19 mouse cellular contexts compared by ENCODE assay signal in genomic region chr11:100260514-100261234, GRCm38 (mm10). TPM values are rescaled to one million over a fixed set of nuclear protein-coding genes. Genes with fewer than 3 reads are reported as not detected.
A peak's percentile ranks its signal among the peaks of the same experiment; 100 is the strongest.
DNase-seq lines count a peak whose midpoint lies in the region; ATAC-seq and TF ChIP-seq lines count a peak whose summit lies in the region.
"Had no signal": no experiment of that assay in that cellular context is flagged by ENCODE, and none has a peak within 500 bp of the region (broad histone marks: within the 10 kb centered on the region; RNA-seq: fewer than 3 reads in every experiment).

Gene Krt17 (minus strand): TSS chr11:100261029.

- DNase-seq in embryonic facial prominence, embryonic 10.5 days (ENCODE audit: low spot score): no peak
- peak; percentile 23 for DNase-seq in ZHBTc4 (ENCODE audit: low read depth, low spot score)
- DNase-seq: adrenal gland, postnatal 14 days; cerebellum, postnatal 14 days; heart, postnatal 14 days had no signal

- H3K4me3 ChIP-seq in embryonic facial prominence, embryonic 13.5 days: peak within 1 kb of the TSS; percentile 17
- no peak within 1 kb of the TSS for H3K4me3 ChIP-seq in embryonic facial prominence, embryonic 10.5 days
- no peak within 1 kb of the TSS for H3K4me3 ChIP-seq in intestine, embryonic 15.5 days (replicated peaks)
- H3K4me3 ChIP-seq in intestine, postnatal 0 days (ENCODE audit: low read depth, low read length): no peak within 1 kb of the TSS
- no peak within 1 kb of the TSS for H3K4me3 ChIP-seq in limb, embryonic 15.5 days
- H3K4me3 ChIP-seq: forebrain, embryonic 13.5 days; megakaryocyte, embryonic 14.5 days had no signal

- no peaks in the 10 kb centered on the region for H3K36me3 ChIP-seq in embryonic facial prominence, embryonic 13.5 days
- no peaks in the 10 kb centered on the region for H3K36me3 ChIP-seq in embryonic facial prominence, embryonic 10.5 days (replicated peaks)
- H3K36me3 ChIP-seq in intestine, embryonic 15.5 days: no peaks in the 10 kb centered on the region
- no peaks in the 10 kb centered on the region for H3K36me3 ChIP-seq in intestine, postnatal 0 days (ENCODE audit: control insufficient read depth, insufficient read depth)
- no peaks in the 10 kb centered on the region for H3K36me3 ChIP-seq in limb, embryonic 15.5 days

- H3K27me3 ChIP-seq in embryonic facial prominence, embryonic 13.5 days: no peaks in the 10 kb centered on the region; the same call in 1 of the 2 replicates
- H3K27me3 ChIP-seq in embryonic facial prominence, embryonic 10.5 days (replicated peaks; ENCODE audit: low read depth, poor library complexity, severe bottlenecking): 0 out of 2 replicates have a peak, but pooled peaks cover 4% of the 10 kb centered on the region
- H3K27me3 ChIP-seq in intestine, embryonic 15.5 days (replicated peaks): no peaks in the 10 kb centered on the region
- no peaks in the 10 kb centered on the region for H3K27me3 ChIP-seq in intestine, postnatal 0 days (replicated peaks; ENCODE audit: control insufficient read depth, insufficient read depth, low read length)
- no peaks in the 10 kb centered on the region for H3K27me3 ChIP-seq in limb, embryonic 15.5 days

- ATAC-seq in embryonic facial prominence, embryonic 13.5 days (ENCODE audit: insufficient number of reproducible peaks, insufficient read depth, low FRiP score, low TSS enrichment, low read depth): no peak
- ATAC-seq in intestine, embryonic 15.5 days: peak; percentile 45
- no peak for ATAC-seq in intestine, postnatal 0 days
- no peak for ATAC-seq in limb, embryonic 15.5 days (ENCODE audit: insufficient number of reproducible peaks, low FRiP score, low TSS enrichment, low read depth)
- ATAC-seq in monocyte, adult 5-6 weeks (replicated peaks; ENCODE audit: insufficient number of reproducible peaks, low FRiP score, low TSS enrichment, poor library complexity, severe bottlenecking): no peak
- ATAC-seq in granulocyte monocyte progenitor cell, adult 5-6 weeks (replicated peaks; ENCODE audit: poor library complexity, severe bottlenecking): no peak
- ATAC-seq: forebrain, embryonic 13.5 days; inflammation-experienced regulatory T-cells, adult 6 months had no signal

- H3K4me1 ChIP-seq in embryonic facial prominence, embryonic 13.5 days: peaks cover 16% of the 10 kb centered on the region; the same call in 1 of the 2 replicates
- H3K4me1 ChIP-seq in embryonic facial prominence, embryonic 10.5 days: peaks cover 18% of the 10 kb centered on the region
- no peaks in the 10 kb centered on the region for H3K4me1 ChIP-seq in intestine, embryonic 15.5 days (replicated peaks)
- H3K4me1 ChIP-seq in intestine, postnatal 0 days (replicated peaks; ENCODE audit: control insufficient read depth, insufficient read depth, low read length): no peaks in the 10 kb centered on the region
- peaks cover 24% of the 10 kb centered on the region for H3K4me1 ChIP-seq in limb, embryonic 15.5 days
- H3K4me1 ChIP-seq: megakaryocyte, embryonic 14.5 days had no signal

- TF ChIP-seq CTCF in intestine, postnatal 0 days (IDR thresholded peaks at IDR 0.05; ENCODE audit: low read depth): no peak

- peak within 1 kb of the TSS; percentile 74 for H3K27ac ChIP-seq in embryonic facial prominence, embryonic 13.5 days
- H3K27ac ChIP-seq in embryonic facial prominence, embryonic 10.5 days (replicated peaks): no peak within 1 kb of the TSS
- H3K27ac ChIP-seq in intestine, embryonic 15.5 days: no peak within 1 kb of the TSS
- no peak within 1 kb of the TSS for H3K27ac ChIP-seq in intestine, postnatal 0 days (ENCODE audit: low read depth, low read length)
- 0 out of 2 replicates have a peak within 1 kb of the TSS, but pooled peaks have one; percentile 44 for H3K27ac ChIP-seq in limb, embryonic 15.5 days
- H3K27ac ChIP-seq: forebrain, embryonic 13.5 days; kidney, postnatal 0 days had no signal

- H3K9ac ChIP-seq in embryonic facial prominence, embryonic 13.5 days: peak within 1 kb of the TSS; percentile 44; the same call in 1 of the 2 replicates
- no peak within 1 kb of the TSS for H3K9ac ChIP-seq in intestine, embryonic 15.5 days
- H3K9ac ChIP-seq in intestine, postnatal 0 days (ENCODE audit: low read depth, low read length): no peak within 1 kb of the TSS
- H3K9ac ChIP-seq in limb, embryonic 15.5 days: no peak within 1 kb of the TSS
- H3K9ac ChIP-seq: forebrain, embryonic 13.5 days had no signal

- peak within 1 kb of the TSS; percentile 31 for H3K4me2 ChIP-seq in embryonic facial prominence, embryonic 13.5 days
- H3K4me2 ChIP-seq in intestine, embryonic 15.5 days (replicated peaks): no peak within 1 kb of the TSS
- no peak within 1 kb of the TSS for H3K4me2 ChIP-seq in intestine, postnatal 0 days (replicated peaks; ENCODE audit: low read depth)
- H3K4me2 ChIP-seq in limb, embryonic 15.5 days: 0 out of 2 replicates have a peak within 1 kb of the TSS, but pooled peaks have one; percentile 19
- H3K4me2 ChIP-seq: forebrain, embryonic 13.5 days had no signal

- no peaks in the 10 kb centered on the region for H3K9me3 ChIP-seq in embryonic facial prominence, embryonic 13.5 days
- H3K9me3 ChIP-seq in embryonic facial prominence, embryonic 10.5 days: no peaks in the 10 kb centered on the region
- no peaks in the 10 kb centered on the region for H3K9me3 ChIP-seq in intestine, embryonic 15.5 days
- no peaks in the 10 kb centered on the region for H3K9me3 ChIP-seq in intestine, postnatal 0 days (ENCODE audit: control insufficient read depth)
- H3K9me3 ChIP-seq in limb, embryonic 15.5 days: no peaks in the 10 kb centered on the region
- H3K9me3 ChIP-seq: forebrain, embryonic 13.5 days; megakaryocyte, embryonic 14.5 days had no signal

- WGBS in embryonic facial prominence, embryonic 13.5 days: 78% methylated on average over 21 of the region's 21 CpGs
- 83% methylated on average over 21 of the region's 21 CpGs for WGBS in embryonic facial prominence, embryonic 10.5 days
- 77% methylated on average over 21 of the region's 21 CpGs for WGBS in intestine, embryonic 15.5 days
- 87% methylated on average over 20 of the region's 21 CpGs for WGBS in intestine, postnatal 0 days
- WGBS in limb, embryonic 15.5 days: 69% methylated on average over 21 of the region's 21 CpGs

RNA-seq across cellular contexts. Expression of gene Krt17, which starts in this region (rescaled TPM):
- 161 and 186 TPM in 2 replicates for polyA plus RNA-seq in embryonic facial prominence, embryonic 13.5 days (2015; fragmentation: Nextera tagmentation; extraction: Ambion mirVana)
- 0.28 and 0.67 TPM in 2 replicates for polyA plus RNA-seq in embryonic facial prominence, embryonic 10.5 days (2016; fragmentation: Nextera tagmentation; extraction: Ambion mirVana)
- 11.6 and 12.7 TPM in 2 replicates for polyA plus RNA-seq in intestine, embryonic 15.5 days (2015; fragmentation: Nextera tagmentation; extraction: Ambion mirVana)
- polyA plus RNA-seq in intestine, postnatal 0 days (2015; fragmentation: Nextera tagmentation; extraction: Ambion mirVana): 5.3 and 7.8 TPM in 2 replicates
- 264 and 267 TPM in 2 replicates for polyA plus RNA-seq in limb, embryonic 15.5 days (2015; fragmentation: Nextera tagmentation; extraction: Ambion mirVana)
- not detected in 3 replicates for total RNA-seq in monocyte, adult 5-6 weeks (2017)
- total RNA-seq in granulocyte monocyte progenitor cell, adult 5-6 weeks (2014; fragmentation: Nextera tagmentation): not detected in 2 replicates
- not detected in 2 replicates for total RNA-seq in granulocyte monocyte progenitor cell, adult 5-6 weeks (2017)
- total RNA-seq: adrenal gland, postnatal 14 days; gastrocnemius, adult 8-10 months; layer of hippocampus, postnatal 14 days; left cerebral cortex, postnatal 36 days had no signal
- polyA plus RNA-seq: neural tube, embryonic 14.5 days had no signal

Comparison
In these comparisons a context has a peak if more than half of its experiments do, and no peak if none do; other contexts are left out.
1. RNA of gene Krt17 (polyA plus RNA-seq): 264 to 267 TPM in limb, embryonic 15.5 days and 161 to 186 TPM in embryonic facial prominence, embryonic 13.5 days; 11.6 to 12.7 TPM in intestine, embryonic 15.5 days, 5.3 to 7.8 TPM in intestine, postnatal 0 days and 0.28 to 0.67 TPM in embryonic facial prominence, embryonic 10.5 days; every median in the first group is over 10 times any median in the second.
2. H3K27ac ChIP-seq: peak in embryonic facial prominence, embryonic 13.5 days (single experiment) and limb, embryonic 15.5 days (single experiment); none in embryonic facial prominence, embryonic 10.5 days (single experiment), intestine, embryonic 15.5 days (single experiment) and intestine, postnatal 0 days (single experiment).
3. H3K4me2 ChIP-seq: peak in embryonic facial prominence, embryonic 13.5 days (single experiment) and limb, embryonic 15.5 days (single experiment); none in intestine, embryonic 15.5 days (single experiment) and intestine, postnatal 0 days (single experiment).